Mouse (Mus musculus) heart, embryonic 10.5 days (tissue): ENCODE measurements at regions not wholly inside any gene's neighbourhood (a gene's known extent, or its start where the extent isn't known, plus 50 kb on each side); places are given as distances from the start of the nearest gene placed in this dataset.

ENCODE experiments used
- DNase-seq: peaks from one replicate; pipeline ENCODE4 v3.0.0-alpha.2; 2017; ENCODE audit warnings: low spot score
- H3K27ac ChIP-seq: fragments of 300-500 bp; sonication (generic); 2 replicates; pipeline ENCODE4 v1.5.1; 2016; ENCODE audit warnings: mild to moderate bottlenecking
- H3K27me3 ChIP-seq: fragments of 300-500 bp; sonication (generic); 2 replicates; pipeline ENCODE4 v1.6.1; 2016; ENCODE audit warnings: mild to moderate bottlenecking; ENCODE audit not compliant: poor library complexity, insufficient read depth, severe bottlenecking
- H3K36me3 ChIP-seq: fragments of 300-500 bp; sonication (generic); 2 replicates; pipeline ENCODE4 v1.6.1; 2016; ENCODE audit warnings: mild to moderate bottlenecking, moderate library complexity
- H3K4me1 ChIP-seq: fragments of 300-500 bp; sonication (generic); 2 replicates; pipeline ENCODE4 v1.6.1; 2016; ENCODE audit warnings: mild to moderate bottlenecking
- H3K4me3 ChIP-seq: fragments of 300-500 bp; sonication (generic); 2 replicates; pipeline ENCODE4 v1.5.1; 2016; ENCODE audit warnings: mild to moderate bottlenecking, moderate library complexity
- H3K9me3 ChIP-seq: fragments of 300-500 bp; sonication (generic); 2 replicates; pipeline ENCODE4 v1.6.1; 2016; ENCODE audit warnings: mild to moderate bottlenecking, moderate library complexity
- WGBS: fragments of 180-500 bp; shearing (Covaris S2); methylation state at CpG from one replicate; pipeline ENCODE4 v1.1.7; 2016; 5-methylcytosine and 5-hydroxymethylcytosine counted together

- Histone ChIP-seq H3K36me3 (no peaks in the 10 kb centered on the region), H3K27me3 (no peaks in the 10 kb centered on the region), H3K4me3 (no peak overlapping the region), H3K9me3 (no peaks in the 10 kb centered on the region), H3K4me1 (peaks cover 28% of the 10 kb centered on the region), H3K27ac (no peak overlapping the region)
- 69% methylated on average over 7 of the region's 7 CpGs for WGBS
- DNase-seq = no peak
Observed at GRCm38 (mm10) chr1:88996657-88997056, 73.6 kb upstream of the Sh3bp4 start.

GRCm38 (mm10) chr1:88997847-88998246 is 72.4 kb upstream of the Sh3bp4 start:
- Histone ChIP-seq H3K4me1 (peaks cover 28% of the 10 kb centered on the region), H3K27me3 (no peaks in the 10 kb centered on the region), H3K4me3 (no peak overlapping the region), H3K27ac (no peak overlapping the region), H3K36me3 (no peaks in the 10 kb centered on the region), H3K9me3 (no peaks in the 10 kb centered on the region)
- DNase-seq = no peak
- WGBS = 86% methylated on average over 12 of the region's 12 CpGs

DNA sequence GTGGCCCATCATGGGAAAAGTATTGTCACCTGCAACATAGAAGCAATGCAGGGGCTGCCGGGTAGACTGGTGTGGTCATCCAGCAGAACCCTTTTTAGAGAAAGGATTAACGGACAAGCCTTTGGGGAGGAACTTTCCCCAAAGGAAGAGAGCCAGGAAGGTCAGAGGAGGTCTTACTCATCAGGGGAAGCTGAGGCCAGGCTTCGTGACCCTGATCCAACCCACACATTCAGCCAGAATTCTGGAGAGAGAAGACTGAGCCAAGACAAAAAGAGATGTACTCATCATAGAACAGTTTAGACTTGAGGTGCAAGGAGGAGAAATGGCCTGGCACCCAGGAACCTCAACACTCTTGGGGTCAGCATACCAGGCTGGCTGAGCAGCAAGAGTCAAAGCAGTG is 67.9 kb upstream of the Sh3bp4 start:
- no peak for DNase-seq
- Histone ChIP-seq H3K9me3 (no peaks in the 10 kb centered on the region), H3K36me3 (no peaks in the 10 kb centered on the region), H3K4me1 (peaks cover 13% of the 10 kb centered on the region), H3K4me3 (no peak overlapping the region), H3K27me3 (no peaks in the 10 kb centered on the region), H3K27ac (no peak overlapping the region)
- WGBS = 84% methylated on average over 3 of the region's 3 CpGs

DNA sequence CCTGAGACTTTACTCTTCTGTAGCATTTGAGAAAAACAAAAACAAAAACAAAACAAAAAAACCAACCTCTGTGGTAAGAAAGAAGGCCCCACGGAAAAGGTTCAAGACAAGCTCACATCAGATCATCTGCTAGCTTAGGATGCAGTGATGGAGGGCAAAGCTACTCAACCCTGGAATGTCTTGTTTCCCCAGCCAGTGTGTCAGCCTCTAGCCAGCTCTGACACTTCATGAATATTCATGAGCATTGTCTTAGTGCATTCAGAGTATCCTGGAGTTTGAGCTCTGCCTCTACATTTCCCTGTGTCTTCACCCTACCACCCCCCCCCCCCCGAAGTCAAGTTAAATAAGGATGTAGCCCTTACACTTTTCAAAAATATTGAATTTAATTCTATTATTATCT is 66.5 kb upstream of the Sh3bp4 start:
- no peaks in the 10 kb centered on the region for H3K36me3 ChIP-seq
- no peaks in the 10 kb centered on the region for H3K27me3 ChIP-seq
- H3K27ac ChIP-seq = no peak overlapping the region
- no peak for DNase-seq
- H3K4me3 ChIP-seq = no peak overlapping the region
- no peaks in the 10 kb centered on the region for H3K9me3 ChIP-seq
- H3K4me1 ChIP-seq = peaks cover 8% of the 10 kb centered on the region
- WGBS = 69% methylated on average over 2 of the region's 2 CpGs

- Histone ChIP-seq H3K27me3 (no peaks in the 10 kb centered on the region), H3K27ac (no peak overlapping the region), H3K36me3 (no peaks in the 10 kb centered on the region), H3K4me3 (no peak overlapping the region), H3K9me3 (no peaks in the 10 kb centered on the region), H3K4me1 (no peaks in the 10 kb centered on the region)
- no peak for DNase-seq
- WGBS = 86% methylated on average over 7 of the region's 7 CpGs
Observed at GRCm38 (mm10) chr1:89007476-89007875, 62.7 kb upstream of the Sh3bp4 start.

DNA sequence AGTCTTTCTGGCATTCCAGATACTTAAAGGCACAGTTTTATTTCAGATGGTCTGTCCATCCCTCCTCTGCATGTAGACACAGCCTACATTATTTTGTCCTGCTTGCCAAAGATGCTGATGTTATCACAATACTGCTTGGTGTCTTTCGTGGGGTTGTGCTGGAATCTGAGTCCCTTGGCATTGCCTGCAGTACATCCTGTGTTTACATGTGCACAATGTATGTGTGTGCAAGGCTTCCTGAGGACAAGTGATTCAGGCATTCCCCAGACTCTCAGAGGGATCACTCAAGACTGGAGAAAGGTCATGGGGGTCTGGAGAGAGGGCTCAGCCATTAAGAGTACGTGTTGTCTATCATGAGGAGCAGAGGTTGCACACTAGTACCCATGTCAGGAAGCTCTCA is 60.0 kb upstream of the Sh3bp4 start:
- Histone ChIP-seq H3K36me3 (no peaks in the 10 kb centered on the region), H3K9me3 (no peaks in the 10 kb centered on the region), H3K27me3 (no peaks in the 10 kb centered on the region), H3K4me1 (no peaks in the 10 kb centered on the region), H3K27ac (no peak overlapping the region), H3K4me3 (no peak overlapping the region)
- DNase-seq = no peak
- WGBS = 59% methylated on average over 2 of the region's 2 CpGs

GRCm38 (mm10) chr1:89011454-89011853 is 58.8 kb upstream of the Sh3bp4 start:
- no peaks in the 10 kb centered on the region for H3K9me3 ChIP-seq
- H3K4me1 ChIP-seq = no peaks in the 10 kb centered on the region
- no peaks in the 10 kb centered on the region for H3K36me3 ChIP-seq
- H3K27me3 ChIP-seq = no peaks in the 10 kb centered on the region
- 84% methylated on average over 7 of the region's 7 CpGs for WGBS
- H3K27ac ChIP-seq = no peak overlapping the region
- H3K4me3 ChIP-seq = no peak overlapping the region
- no peak for DNase-seq

- Histone ChIP-seq H3K4me1 (no peaks in the 10 kb centered on the region), H3K9me3 (no peaks in the 10 kb centered on the region), H3K27me3 (no peaks in the 10 kb centered on the region), H3K27ac (no peak overlapping the region), H3K36me3 (no peaks in the 10 kb centered on the region), H3K4me3 (no peak overlapping the region)
- 40% methylated on average over 12 of the region's 12 CpGs for WGBS
- no peak for DNase-seq
Observed at GRCm38 (mm10) chr1:89015385-89015784, 54.8 kb upstream of the Sh3bp4 start.

DNA sequence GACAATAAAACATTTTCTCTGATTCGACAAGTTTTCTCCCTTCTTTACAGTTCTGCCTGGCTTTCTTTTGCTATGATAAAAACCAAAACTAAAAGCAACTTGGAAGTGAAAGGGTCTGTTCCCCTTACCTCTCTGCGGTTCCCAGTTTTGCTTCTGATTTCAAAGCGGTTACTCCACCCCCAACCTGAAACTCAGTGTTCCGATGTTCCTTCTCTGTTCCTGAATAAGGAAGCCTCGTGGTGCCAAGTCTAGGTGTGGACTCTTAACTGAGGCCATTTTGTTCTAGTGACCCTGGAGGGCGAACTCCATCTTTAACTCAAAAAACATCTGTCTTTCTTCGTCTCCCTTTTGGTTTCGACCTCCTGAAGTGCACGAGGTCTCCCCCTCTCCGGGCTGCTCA is 54.4 kb upstream of the Sh3bp4 start:
- Histone ChIP-seq H3K4me3 (no peak overlapping the region), H3K27me3 (no peaks in the 10 kb centered on the region), H3K36me3 (no peaks in the 10 kb centered on the region), H3K9me3 (no peaks in the 10 kb centered on the region), H3K27ac (no peak overlapping the region), H3K4me1 (no peaks in the 10 kb centered on the region)
- DNase-seq = no peak
- 58% methylated on average over 10 of the region's 10 CpGs for WGBS

DNA sequence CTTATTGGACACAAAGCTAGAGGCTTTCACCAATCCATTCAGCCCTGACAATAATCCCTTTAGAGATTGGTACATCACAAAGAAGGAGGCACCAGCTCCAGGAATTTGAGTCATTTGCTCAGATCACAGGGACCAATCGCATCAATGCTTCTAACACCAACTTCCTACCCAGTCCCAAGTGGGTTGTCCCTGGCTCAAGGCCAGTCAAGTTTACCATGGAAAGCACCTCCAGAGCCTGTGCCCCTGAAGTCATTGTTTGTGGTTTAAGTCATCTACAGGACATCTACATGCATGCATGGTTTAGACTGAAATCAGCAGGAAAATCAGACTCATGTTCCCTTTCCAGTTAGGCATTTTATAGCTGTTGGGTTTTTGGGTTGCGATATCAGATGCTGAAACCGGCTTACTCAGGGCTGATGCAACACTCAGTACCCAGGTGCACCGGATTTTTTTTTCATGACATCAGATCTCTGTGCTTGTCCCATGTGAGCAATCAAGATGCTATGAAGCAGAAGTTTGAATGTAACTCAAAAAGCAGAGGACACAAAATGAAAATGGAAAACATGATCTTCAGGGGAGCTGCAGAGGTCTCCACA is 50.3 kb upstream of the Sh3bp4 start:
- Histone ChIP-seq H3K4me3 (no peak overlapping the region), H3K27ac (no peak overlapping the region), H3K36me3 (no peaks in the 10 kb centered on the region), H3K4me1 (peaks cover 4% of the 10 kb centered on the region; the same call in 1 of the 2 replicates), H3K9me3 (no peaks in the 10 kb centered on the region), H3K27me3 (no peaks in the 10 kb centered on the region)
- DNase-seq = no peak
- 89% methylated on average over 4 of the region's 4 CpGs for WGBS
